Mouse (Mus musculus) hindbrain, embryonic 11.5 days (tissue): ENCODE data around the gene Hoxa9. TPM values are rescaled to one million over a fixed set of nuclear protein-coding genes. Genes with fewer than 3 reads are reported as not detected.
A peak's percentile ranks its signal among the peaks of the same experiment; 100 is the strongest.

Experiments
- ATAC-seq: fragments of 200-750 bp; cut with Nextera tagmentation; 2 replicates; pipeline ENCODE4 v1.8.0; 2017; ENCODE audit warnings: mild to moderate bottlenecking, moderate TSS enrichment, moderate library complexity; ENCODE audit not compliant: low FRiP score
- DNase-seq: peaks from one replicate; pipeline ENCODE4 v3.0.0-alpha.2; 2015; ENCODE audit warnings: low spot score
- H3K27ac ChIP-seq: fragments of 300-500 bp; sonication (generic); 2 replicates; pipeline ENCODE4 v1.5.1; 2014; ENCODE audit warnings: mild to moderate bottlenecking, low read depth, low read length
- H3K27me3 ChIP-seq: fragments of 300-500 bp; sonication (generic); 2 replicates; pipeline ENCODE4 v1.6.1; 2014; ENCODE audit warnings: mild to moderate bottlenecking, low read length, moderate library complexity, mixed read lengths; ENCODE audit not compliant: control insufficient read depth, insufficient read depth
- H3K36me3 ChIP-seq: fragments of 300-500 bp; sonication (generic); 2 replicates; pipeline ENCODE4 v1.6.1; 2014; ENCODE audit warnings: mild to moderate bottlenecking, low read length, moderate library complexity, mixed read lengths; ENCODE audit not compliant: control insufficient read depth, insufficient read depth
- H3K4me1 ChIP-seq: fragments of 300-500 bp; sonication (generic); replicated peaks from 2 replicates; pipeline ENCODE4 v1.6.1; 2014; ENCODE audit warnings: low read length, mixed read lengths; ENCODE audit not compliant: control insufficient read depth, insufficient read depth
- H3K4me2 ChIP-seq: fragments of 300-500 bp; sonication (generic); replicated peaks from 2 replicates; pipeline ENCODE4 v1.6.1; 2014; ENCODE audit warnings: mild to moderate bottlenecking, low read depth, low read length
- H3K4me3 ChIP-seq: fragments of 300-500 bp; sonication (generic); 2 replicates; pipeline ENCODE4 v1.5.1; 2014; ENCODE audit warnings: low read depth, low read length
- H3K9ac ChIP-seq: fragments of 300-500 bp; sonication (generic); 2 replicates; pipeline ENCODE4 v1.6.1; 2014; ENCODE audit warnings: low read depth, low read length
- H3K9me3 ChIP-seq: fragments of 300-500 bp; sonication (generic); 2 replicates; pipeline ENCODE4 v1.6.1; 2016; ENCODE audit warnings: low read length; ENCODE audit not compliant: control insufficient read depth
- WGBS: fragments of 180-500 bp; shearing (Covaris S2); extraction: QIAGEN DNeasy Blood & Tissue Kit; methylation state at CpG from one replicate; pipeline ENCODE4 v1.1.7; 2014; 5-methylcytosine and 5-hydroxymethylcytosine counted together
- polyA plus RNA-seq: library from polyadenylated mRNA; unstranded; fragments of >200 nt; fragmentation: Nextera tagmentation; extraction: Ambion mirVana; gene quantifications from 2 replicates; pipeline ENCODE4 v1.2.1, GENCODE M21; 2014

Hoxa9 gene
- polyA plus RNA-seq, 1 experiment from 2014 or later, result 0.25 TPM

- 20% methylated on average over 6 of the region's 6 CpGs for whole genome bisulfite sequencing
- Histone ChIP-seq H3K4me3 (no peak overlapping the region), H3K27me3 (peaks cover 89% of the 10 kb centered on the region), H3K27ac (no peak overlapping the region), H3K4me1 (0 out of 2 replicates have a peak, but pooled peaks cover 3% of the 10 kb centered on the region), H3K9me3 (no peaks in the 10 kb centered on the region), H3K9ac (no peak overlapping the region), H3K4me2 (no peak overlapping the region), H3K36me3 (no peaks in the 10 kb centered on the region)
- DNase-seq (no peak), ATAC-seq (no peak)
These were observed 5.0 kb upstream of the Hoxa9 start for GRCm38 (mm10) chr6:52235866-52236265.

DNA sequence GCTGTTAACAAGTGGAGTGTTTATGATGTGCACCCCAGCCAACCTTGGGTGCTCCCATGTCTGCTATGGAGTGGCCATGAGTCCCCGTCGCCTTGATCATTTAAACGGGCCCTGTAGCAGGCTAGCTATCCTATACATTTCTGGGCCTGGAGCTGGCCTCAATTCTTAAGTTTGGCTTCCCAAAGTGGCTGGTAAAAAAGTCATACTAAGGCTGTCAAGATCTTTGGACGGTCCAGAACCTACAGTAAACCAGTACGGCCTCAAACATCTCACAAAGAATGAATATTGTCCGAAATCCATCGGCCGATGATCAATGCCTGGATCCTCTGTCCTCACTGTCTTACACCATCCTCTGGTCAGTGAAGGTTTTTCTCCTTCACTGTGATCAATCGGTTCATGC lies 4.4 kb upstream of the Hoxa9 start:
- Histone ChIP-seq H3K4me3 (no peak overlapping the region), H3K36me3 (no peaks in the 10 kb centered on the region), H3K4me1 (0 out of 2 replicates have a peak, but pooled peaks cover 3% of the 10 kb centered on the region), H3K27me3 (peaks cover 89% of the 10 kb centered on the region), H3K4me2 (no peak overlapping the region), H3K9me3 (no peaks in the 10 kb centered on the region), H3K9ac (no peak overlapping the region), H3K27ac (no peak overlapping the region)
- no peak for ATAC-seq
- DNase-seq, result no peak
- 27% methylated on average over 9 of the region's 9 CpGs for WGBS

DNA sequence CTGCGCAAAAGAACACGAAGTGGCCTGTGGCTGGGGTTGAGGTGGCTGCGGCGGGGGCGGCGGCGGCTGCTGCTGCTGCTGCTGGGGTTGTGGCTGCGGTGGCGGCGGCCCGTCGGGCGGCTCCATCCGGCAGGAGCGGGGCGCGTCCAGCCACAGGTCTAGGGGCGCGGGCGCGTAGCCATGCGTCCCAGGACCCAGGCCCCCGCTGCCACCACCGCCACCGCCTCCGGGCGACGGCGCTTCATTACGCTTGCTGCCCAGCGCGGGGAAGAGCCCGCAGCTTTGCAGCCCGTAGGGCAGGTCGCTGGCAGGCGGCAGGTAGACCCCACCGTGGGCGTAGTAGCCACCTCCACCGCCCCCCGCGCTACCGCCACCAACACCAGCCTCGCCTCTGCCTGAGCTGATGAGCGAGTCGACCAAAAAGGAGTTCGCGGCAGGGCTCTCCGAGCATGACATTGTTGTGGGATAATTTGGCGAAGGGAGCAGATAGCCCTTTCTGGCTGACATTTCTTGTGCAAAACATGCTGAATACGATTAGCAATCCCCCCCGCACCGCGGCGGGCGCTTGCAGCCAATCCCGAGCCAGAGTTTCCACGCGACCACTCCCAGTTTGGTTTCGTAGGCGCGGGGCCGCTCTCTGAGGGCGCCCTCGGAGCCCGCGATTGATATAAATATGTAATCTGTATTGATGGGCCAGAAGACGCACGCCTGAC lies 3.7 kb upstream of the Hoxa9 start:
- Histone ChIP-seq H3K4me2 (no peak overlapping the region), H3K9ac (no peak overlapping the region), H3K4me1 (0 out of 2 replicates have a peak, but pooled peaks cover 3% of the 10 kb centered on the region), H3K36me3 (no peaks in the 10 kb centered on the region), H3K27me3 (peaks cover 89% of the 10 kb centered on the region), H3K27ac (no peak overlapping the region), H3K9me3 (no peaks in the 10 kb centered on the region), H3K4me3 (no peak overlapping the region)
- DNase-seq (no peak), ATAC-seq (no peak)
- under 1% methylated on average over 51 of the region's 68 CpGs for WGBS

DNA sequence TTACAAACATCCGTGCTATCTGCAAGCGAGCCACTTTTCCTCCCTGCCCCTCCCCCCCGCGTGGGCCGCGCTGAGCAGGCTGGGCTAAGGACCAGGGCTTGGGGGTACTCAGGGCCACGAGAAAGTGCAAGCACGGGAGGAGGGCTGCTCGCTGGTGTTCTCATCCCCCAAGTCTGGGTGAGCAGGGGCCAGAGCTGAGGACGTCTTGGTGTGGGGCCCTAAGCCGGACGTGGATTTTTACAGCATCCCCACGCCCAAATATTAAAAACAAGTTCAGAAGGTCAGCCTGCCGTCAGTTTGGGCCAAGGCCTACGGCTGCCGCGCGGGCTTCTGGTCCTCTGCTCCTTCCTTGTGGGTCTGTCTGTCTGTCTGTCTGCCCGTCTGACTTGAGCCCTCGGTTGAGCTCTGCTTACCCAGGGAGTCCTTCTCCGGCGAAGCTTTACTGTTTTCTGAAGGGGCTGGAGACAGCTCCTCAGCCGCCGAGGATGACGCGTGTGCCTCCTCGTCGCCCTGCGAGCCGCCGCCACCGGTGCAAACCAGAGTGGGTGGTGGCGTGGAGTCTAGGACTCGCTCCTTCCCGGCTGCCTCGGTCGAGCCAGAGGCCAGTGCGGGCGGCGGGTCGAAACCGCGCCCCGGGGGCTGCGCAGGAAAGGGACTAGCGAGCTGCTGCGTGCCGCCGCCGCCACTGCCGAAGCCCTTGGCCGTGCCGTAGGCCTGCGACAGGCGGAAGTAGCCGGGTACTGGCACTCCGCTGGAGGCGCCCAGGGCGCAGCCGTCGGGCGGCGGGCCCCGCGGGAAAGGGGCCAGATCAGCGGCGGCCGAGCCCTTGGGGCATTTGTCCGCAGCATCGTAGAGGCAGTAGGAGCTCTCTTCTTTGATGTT lies 2.9 kb upstream of the Hoxa9 start:
- Histone ChIP-seq H3K4me3 (0 out of 2 replicates have a peak overlapping the region, but pooled peaks have one; percentile 2), H3K4me1 (0 out of 2 replicates have a peak, but pooled peaks cover 3% of the 10 kb centered on the region), H3K27me3 (peaks cover 91% of the 10 kb centered on the region), H3K27ac (no peak overlapping the region), H3K9me3 (no peaks in the 10 kb centered on the region), H3K36me3 (no peaks in the 10 kb centered on the region), H3K9ac (no peak overlapping the region), H3K4me2 (no peak overlapping the region)
- DNase-seq (no peak), ATAC-seq (no peak)
- WGBS, result 1% methylated on average over 69 of the region's 70 CpGs

- H3K9ac ChIP-seq, result no peak overlapping the region
- no peaks in the 10 kb centered on the region for H3K9me3 ChIP-seq
- no peak overlapping the region for H3K4me2 ChIP-seq
- H3K4me3 ChIP-seq, result no peak overlapping the region
- peaks cover 94% of the 10 kb centered on the region for H3K27me3 ChIP-seq
- no peak for ATAC-seq
- H3K27ac ChIP-seq, result no peak overlapping the region
- 0 out of 2 replicates have a peak, but pooled peaks cover 3% of the 10 kb centered on the region for H3K4me1 ChIP-seq
- no peaks in the 10 kb centered on the region for H3K36me3 ChIP-seq
- DNase-seq, result peak; percentile 65
- under 1% methylated on average over 23 of the region's 23 CpGs for whole genome bisulfite sequencing
These were observed 2.2 kb upstream of the Hoxa9 start for GRCm38 (mm10) chr6:52232984-52233545.

- under 1% methylated on average over 18 of the region's 18 CpGs for whole genome bisulfite sequencing
- peak; percentile 66 for DNase-seq
- H3K27ac ChIP-seq, result no peak overlapping the region
These were observed 1.7 kb upstream of the Hoxa9 start for GRCm38 (mm10) chr6:52232568-52232965.

DNA sequence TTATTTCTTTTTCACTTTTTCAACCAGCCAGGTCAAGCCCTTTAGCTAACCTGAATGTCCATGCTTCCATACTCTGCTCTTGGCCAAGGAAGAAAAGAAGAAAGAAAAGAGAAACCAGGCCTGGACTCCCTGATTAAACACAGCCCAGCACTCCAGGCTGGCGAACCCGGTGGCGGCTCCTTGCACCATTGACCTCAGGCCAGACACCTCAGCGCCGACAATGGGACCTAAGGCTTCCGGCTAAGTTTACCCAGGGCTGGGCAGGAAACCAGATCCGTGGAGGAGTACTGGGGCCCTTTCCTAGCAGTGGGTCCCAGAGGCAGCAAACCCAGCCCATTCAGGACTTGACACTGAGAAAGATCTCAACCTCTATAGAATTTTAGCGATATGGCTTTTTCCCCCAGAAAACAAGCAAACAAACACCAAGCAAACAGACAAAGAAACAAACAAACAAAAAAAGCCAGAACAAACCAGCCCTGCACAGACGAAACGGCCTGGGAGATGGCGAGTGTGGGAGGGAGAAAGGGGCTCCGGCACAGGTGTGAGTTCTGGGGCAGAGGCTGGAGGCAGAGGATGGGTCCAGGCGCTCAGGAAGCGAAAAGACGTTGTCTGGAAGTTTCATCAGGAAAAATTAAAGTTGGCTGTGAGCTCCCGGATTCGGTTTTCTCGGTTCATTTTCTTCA lies 1.1 kb upstream of the Hoxa9 start:
- Histone ChIP-seq H3K4me2 (no peak overlapping the region), H3K36me3 (no peaks in the 10 kb centered on the region), H3K4me3 (no peak overlapping the region), H3K27ac (no peak overlapping the region), H3K9me3 (no peaks in the 10 kb centered on the region), H3K4me1 (0 out of 2 replicates have a peak, but pooled peaks cover 3% of the 10 kb centered on the region), H3K27me3 (peaks cover 93% of the 10 kb centered on the region), H3K9ac (no peak overlapping the region)
- WGBS, result under 1% methylated on average over 18 of the region's 18 CpGs
- DNase-seq, result peak; percentile 61
- ATAC-seq, result no peak

More at GRCm38 (mm10) chr6:52232568-52232965, 1.7 kb upstream of the Hoxa9 start:
- no peaks in the 10 kb centered on the region for H3K36me3 ChIP-seq
- no peak overlapping the region for H3K4me2 ChIP-seq
- H3K4me1 ChIP-seq, result 0 out of 2 replicates have a peak, but pooled peaks cover 3% of the 10 kb centered on the region
- no peak overlapping the region for H3K9ac ChIP-seq
- ATAC-seq, result no peak
- H3K27me3 ChIP-seq, result peaks cover 93% of the 10 kb centered on the region
- no peak overlapping the region for H3K4me3 ChIP-seq
- H3K9me3 ChIP-seq, result no peaks in the 10 kb centered on the region
